Mouse (Mus musculus): ENCODE results near the gene Tbccd1. TPM values are rescaled to one million over a fixed set of nuclear protein-coding genes. Genes with fewer than 3 reads are reported as not detected.

The Tbccd1 gene
- polyA plus RNA-seq, 1 experiment from 2014 or later = 34.0 TPM

GRCm38 (mm10) chr16:22775471-22775985 lies 81.9 kb downstream of the Tbccd1 start:
- 66% methylated on average over 5 of the region's 5 CpGs for WGBS
- Histone ChIP-seq H3K9ac (replicated peaks) (no peak overlapping the region), H3K27me3 (no peaks in the 10 kb centered on the region; the same call in 1 of the 2 replicates), H3K9me3 (no peaks in the 10 kb centered on the region), H3K4me2 (replicated peaks) (no peak overlapping the region), H3K27ac (replicated peaks) (no peak overlapping the region), H3K4me1 (no peaks in the 10 kb centered on the region), H3K36me3 (no peaks in the 10 kb centered on the region), H3K4me3 (no peak overlapping the region)
- no peak for ATAC-seq (ENCODE audit: low FRiP score, low read depth)

- no peak overlapping the region for H3K27ac ChIP-seq (replicated peaks)
- no peak for ATAC-seq (ENCODE audit: low FRiP score, low read depth)
- no peaks in the 10 kb centered on the region; the same call in 1 of the 2 replicates for H3K27me3 ChIP-seq
- 90% methylated on average over 8 of the region's 8 CpGs for WGBS
- H3K4me3 ChIP-seq = no peak overlapping the region
- H3K4me1 ChIP-seq = no peaks in the 10 kb centered on the region
- no peak overlapping the region for H3K4me2 ChIP-seq (replicated peaks)
- H3K36me3 ChIP-seq = no peaks in the 10 kb centered on the region
- H3K9me3 ChIP-seq = no peaks in the 10 kb centered on the region
- H3K9ac ChIP-seq (replicated peaks) = no peak overlapping the region
These were observed 88.8 kb downstream of the Tbccd1 start for GRCm38 (mm10) chr16:22768661-22769060.

GRCm38 (mm10) chr16:22767405-22767804 lies 90.1 kb downstream of the Tbccd1 start:
- H3K27ac ChIP-seq (replicated peaks) = no peak overlapping the region
- no peaks in the 10 kb centered on the region for H3K4me1 ChIP-seq
- no peaks in the 10 kb centered on the region for H3K36me3 ChIP-seq
- H3K4me3 ChIP-seq = no peak overlapping the region
- H3K27me3 ChIP-seq = no peaks in the 10 kb centered on the region; the same call in 1 of the 2 replicates
- H3K9me3 ChIP-seq = no peaks in the 10 kb centered on the region
- no peak for ATAC-seq (ENCODE audit: low FRiP score, low read depth)
- H3K4me2 ChIP-seq (replicated peaks) = no peak overlapping the region
- H3K9ac ChIP-seq (replicated peaks) = no peak overlapping the region
- 89% methylated on average over 3 of the region's 3 CpGs for WGBS

GRCm38 (mm10) chr16:22766738-22767211 lies 90.7 kb downstream of the Tbccd1 start:
- 77% methylated on average over 16 of the region's 16 CpGs for WGBS
- no peak overlapping the region for H3K4me3 ChIP-seq

GRCm38 (mm10) chr16:22765531-22765930 lies 91.9 kb downstream of the Tbccd1 start:
- no peaks in the 10 kb centered on the region for H3K27me3 ChIP-seq
- H3K36me3 ChIP-seq = no peaks in the 10 kb centered on the region
- ATAC-seq (ENCODE audit: low FRiP score, low read depth) = no peak
- H3K4me1 ChIP-seq = no peaks in the 10 kb centered on the region
- no peak overlapping the region for H3K27ac ChIP-seq (replicated peaks)
- WGBS = 93% methylated on average over 7 of the region's 7 CpGs
- no peak overlapping the region for H3K9ac ChIP-seq (replicated peaks)
- no peak overlapping the region for H3K4me3 ChIP-seq
- H3K9me3 ChIP-seq = peaks cover 3% of the 10 kb centered on the region; the same call in 1 of the 2 replicates
- no peak overlapping the region for H3K4me2 ChIP-seq (replicated peaks)

More at GRCm38 (mm10) chr16:22766738-22767211, 90.7 kb downstream of the Tbccd1 start:
- Histone ChIP-seq H3K9me3 (no peaks in the 10 kb centered on the region), H3K4me1 (no peaks in the 10 kb centered on the region), H3K4me2 (replicated peaks) (no peak overlapping the region), H3K9ac (replicated peaks) (no peak overlapping the region), H3K36me3 (no peaks in the 10 kb centered on the region), H3K27me3 (no peaks in the 10 kb centered on the region), H3K27ac (replicated peaks) (no peak overlapping the region)
- no peak for ATAC-seq (ENCODE audit: low FRiP score, low read depth)

Other genes starting within 250 kb of the Tbccd1 start
- 0.17 TPM in 1 of 2 replicates, not detected in the other for gene Dgkg, start 200.4 kb downstream of the Tbccd1 start, polyA plus RNA-seq (2016; fragmentation: Nextera tagmentation; extraction: Ambion mirVana)
- not detected in 2 replicates for gene Crygs, start 46.1 kb downstream of the Tbccd1 start, polyA plus RNA-seq (2016; fragmentation: Nextera tagmentation; extraction: Ambion mirVana)
- gene Dnajb11, start 176 bp upstream of the Tbccd1 start, polyA plus RNA-seq (2016; fragmentation: Nextera tagmentation; extraction: Ambion mirVana) = 93.1 and 94.1 TPM in 2 replicates
- gene Ahsg, start 33.6 kb upstream of the Tbccd1 start, polyA plus RNA-seq (2016; fragmentation: Nextera tagmentation; extraction: Ambion mirVana) = not detected in 2 replicates
- gene Fetub, start 60.7 kb upstream of the Tbccd1 start, polyA plus RNA-seq (2016; fragmentation: Nextera tagmentation; extraction: Ambion mirVana) = not detected in 2 replicates
- gene Hrg, start 93.4 kb upstream of the Tbccd1 start, polyA plus RNA-seq (2016; fragmentation: Nextera tagmentation; extraction: Ambion mirVana) = 0.17 TPM in 1 of 2 replicates, not detected in the other
- gene Kng2, start 171.8 kb upstream of the Tbccd1 start, polyA plus RNA-seq (2016; fragmentation: Nextera tagmentation; extraction: Ambion mirVana) = not detected in 2 replicates
- 0.26 TPM in 1 of 2 replicates, not detected in the other for gene Kng1, start 200.2 kb upstream of the Tbccd1 start, polyA plus RNA-seq (2016; fragmentation: Nextera tagmentation; extraction: Ambion mirVana)
- 208 and 213 TPM in 2 replicates for gene Eif4a2, start 249.8 kb upstream of the Tbccd1 start, polyA plus RNA-seq (2016; fragmentation: Nextera tagmentation; extraction: Ambion mirVana)